Mouse (Mus musculus) thymus, adult 2 months (tissue): ENCODE data around the gene Asb4. TPM values are rescaled to one million over a fixed set of nuclear protein-coding genes. Genes with fewer than 3 reads are reported as not detected.

Experiments used
- DNase-seq: peaks from one replicate; pipeline ENCODE4 v3.0.0; 2021
- H3K27ac ChIP-seq: fragments of 200-500 bp; 2 replicates; pipeline ENCODE4 v1.5.1; 2012; ENCODE audit warnings: low read length, control low read depth; ENCODE audit not compliant: control insufficient read depth, insufficient read depth
- H3K27me3 ChIP-seq: fragments of 200-500 bp; 2 replicates; pipeline ENCODE4 v1.6.1; 2012; ENCODE audit warnings: mild to moderate bottlenecking, low read length, moderate library complexity, mixed read lengths; ENCODE audit not compliant: control insufficient read depth, insufficient read depth
- H3K36me3 ChIP-seq: fragments of 200-500 bp; 2 replicates; pipeline ENCODE4 v1.6.1; 2012; ENCODE audit warnings: mild to moderate bottlenecking, low read length, moderate library complexity; ENCODE audit not compliant: control insufficient read depth, insufficient read depth
- H3K4me1 ChIP-seq: fragments of 200-500 bp; replicated peaks from 2 replicates; pipeline ENCODE4 v1.6.1; 2012; ENCODE audit warnings: low read length; ENCODE audit not compliant: control insufficient read depth, insufficient read depth
- H3K4me3 ChIP-seq: fragments of 200-500 bp; 2 replicates; pipeline ENCODE4 v1.5.1; 2012; ENCODE audit warnings: mild to moderate bottlenecking, low read length, control low read depth, moderate library complexity; ENCODE audit not compliant: control insufficient read depth, insufficient read depth
- CTCF ChIP-seq: fragments of 200-500 bp; IDR thresholded peaks from 2 replicates; pipeline ENCODE4 v1.5.1; 2012; ENCODE audit warnings: mild to moderate bottlenecking, control low read depth, low read length, moderate library complexity, borderline replicate concordance; ENCODE audit not compliant: control insufficient read depth, poor library complexity, insufficient read depth; ENCODE audit errors: extremely low read depth
- POLR2A ChIP-seq: fragments of 200-500 bp; IDR thresholded peaks from 2 replicates; pipeline ENCODE4 v1.6.1; 2012; ENCODE audit warnings: mild to moderate bottlenecking, low read length, control low read depth, moderate library complexity; ENCODE audit not compliant: control insufficient read depth, poor library complexity, insufficient read depth; ENCODE audit errors: extremely low read depth
- WGBS: fragments of 180-500 bp; shearing (Covaris S2); methylation state at CpG from one replicate; pipeline ENCODE4 v1.1.7; 2018; 5-methylcytosine and 5-hydroxymethylcytosine counted together
- polyA plus RNA-seq: library from polyadenylated mRNA; depleted of rRNA; stranded (reverse); fragments of >200 nt; gene quantifications from 2 replicates; pipeline ENCODE4 v1.2.3, GENCODE M21; 2012; rRNA removed

Asb4 gene
- polyA plus RNA-seq, 1 experiment: 0.61 TPM

- H3K27me3 ChIP-seq: no peaks in the 10 kb centered on the region
- no peak for DNase-seq
- no peaks in the 10 kb centered on the region for H3K36me3 ChIP-seq
- no peaks in the 10 kb centered on the region for H3K4me1 ChIP-seq
- no peak overlapping the region for H3K27ac ChIP-seq
- TF ChIP-seq CTCF: no peak
- no peak for TF ChIP-seq POLR2A
- H3K4me3 ChIP-seq: no peak overlapping the region
- 97% methylated on average over 2 of the region's 2 CpGs for WGBS
Observed at GRCm38 (mm10) chr6:5481066-5481465, 97.9 kb downstream of the Asb4 start.

DNA sequence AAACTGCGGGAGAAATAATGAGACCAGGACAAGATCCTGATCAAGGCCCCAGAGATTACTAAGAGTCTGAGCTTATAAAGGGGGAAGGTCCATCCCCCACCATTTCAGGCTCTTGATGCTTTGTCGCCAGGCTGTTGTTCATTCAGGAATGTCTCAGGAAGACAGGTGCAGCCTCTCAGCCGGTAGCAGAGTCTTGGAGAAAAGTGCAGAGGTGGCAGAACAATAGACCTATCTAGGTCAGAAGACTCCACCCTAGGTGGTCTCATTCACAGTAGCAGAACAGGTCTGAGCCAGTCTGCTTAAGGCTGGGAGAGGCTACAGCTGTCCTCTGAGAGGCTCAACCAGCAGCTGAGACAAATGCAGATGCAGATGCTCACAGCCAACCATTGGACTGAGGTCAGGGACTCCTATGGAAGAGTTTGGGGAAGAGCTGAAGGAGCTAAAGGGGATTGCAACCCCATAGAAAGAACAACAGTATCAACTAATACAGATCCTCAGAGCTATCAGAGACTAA lies 99.1 kb downstream of the Asb4 start:
- TF ChIP-seq CTCF (no peak), POLR2A (no peak)
- no peaks in the 10 kb centered on the region for H3K36me3 ChIP-seq
- no peak for DNase-seq

More for the DNA sequence above, 99.1 kb downstream of the Asb4 start:
- H3K4me3 ChIP-seq: no peak overlapping the region
- no peaks in the 10 kb centered on the region for H3K27me3 ChIP-seq
- no peak overlapping the region for H3K27ac ChIP-seq
- 86% methylated on average over 3 of the region's 3 CpGs for WGBS
- no peaks in the 10 kb centered on the region for H3K4me1 ChIP-seq

Other genes starting within 250 kb of the Asb4 start
- gene Pon1, start 189.4 kb upstream of the Asb4 start, polyA plus RNA-seq: 1.6 and 1.7 TPM in 2 replicates
- gene Pon3, start 127.1 kb upstream of the Asb4 start, polyA plus RNA-seq: 3.9 and 5.4 TPM in 2 replicates
- 15.0 and 20.0 TPM in 2 replicates for gene Pon2, start 84.9 kb upstream of the Asb4 start, polyA plus RNA-seq
- gene Pdk4, start 112.9 kb downstream of the Asb4 start, polyA plus RNA-seq: 26.1 and 28.6 TPM in 2 replicates